ENCODE assay signal across 7 mouse cellular contexts in the genomic region with DNA sequence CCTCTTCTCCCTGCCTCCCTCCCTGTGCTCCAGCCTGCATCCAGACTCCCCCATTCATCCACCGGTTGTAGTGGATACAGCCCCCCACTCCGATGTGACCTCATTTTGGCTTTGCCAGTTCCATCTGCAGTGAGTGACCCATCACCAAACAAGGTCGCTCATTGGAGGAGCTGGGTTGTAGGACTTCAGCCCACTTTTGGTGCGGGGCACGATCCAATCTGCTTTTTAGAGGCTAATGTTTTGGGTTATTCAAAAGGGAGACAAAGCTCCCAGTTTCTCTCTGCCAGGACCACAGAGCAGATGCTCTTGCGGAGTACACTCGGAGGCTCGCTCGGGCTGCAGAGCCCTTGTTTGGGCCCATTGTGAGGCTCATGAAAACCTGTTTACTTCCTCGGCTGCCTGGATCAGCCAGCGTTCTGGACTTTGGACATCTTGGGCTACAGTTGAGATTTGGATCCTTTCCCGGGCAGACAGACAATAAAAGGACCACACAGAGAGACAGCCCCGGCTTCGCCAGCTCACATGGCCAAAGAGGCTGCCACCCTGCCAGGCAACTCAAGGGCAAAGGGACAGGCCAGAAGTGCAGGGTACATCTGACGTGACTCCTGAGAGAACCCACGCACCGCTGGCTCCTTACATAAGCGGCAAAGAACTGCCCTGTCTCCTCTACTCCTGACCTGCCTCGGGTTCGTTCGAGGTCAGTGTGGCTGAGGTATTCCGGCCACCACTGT.
A peak's percentile ranks its signal among the peaks of the same experiment; 100 is the strongest.
DNase-seq lines count a peak whose midpoint lies in the region; ATAC-seq and TF ChIP-seq lines count a peak whose summit lies in the region.

No protein-coding gene starts in this region.

- H3K79me2 ChIP-seq in heart, adult 2 months (replicated peaks; ENCODE audit: control insufficient read depth, insufficient read depth, low read length) = no peaks in the 10 kb centered on the region

- H3K4me3 ChIP-seq in heart, adult 2 months = no peak overlapping the region
- H3K4me3 ChIP-seq in midbrain, embryonic 12.5 days = no peak overlapping the region
- no peak overlapping the region for H3K4me3 ChIP-seq in stomach, embryonic 15.5 days (replicated peaks)

- H3K9me3 ChIP-seq in midbrain, embryonic 12.5 days = no peaks in the 10 kb centered on the region
- no peaks in the 10 kb centered on the region for H3K9me3 ChIP-seq in stomach, embryonic 15.5 days

- H3K27me3 ChIP-seq in heart, adult 2 months (ENCODE audit: control insufficient read depth, insufficient read depth, low read length) = no peaks in the 10 kb centered on the region; the same call in 1 of the 2 replicates
- H3K27me3 ChIP-seq in midbrain, embryonic 12.5 days = peaks cover 62% of the 10 kb centered on the region
- H3K27me3 ChIP-seq in stomach, embryonic 15.5 days (replicated peaks) = no peaks in the 10 kb centered on the region

- H3K4me1 ChIP-seq in heart, adult 2 months (ENCODE audit: control insufficient read depth, insufficient read depth, low read length) = peaks cover 2% of the 10 kb centered on the region
- H3K4me1 ChIP-seq in midbrain, embryonic 12.5 days = peaks cover 34% of the 10 kb centered on the region
- H3K4me1 ChIP-seq in stomach, embryonic 15.5 days = 0 out of 2 replicates have a peak, but pooled peaks cover 4% of the 10 kb centered on the region

- intact Hi-C loops in heart, adult 2 months (cut with DNase I) = no loop called here

- TF ChIP-seq EP300 in heart, adult 2 months (IDR thresholded peaks at IDR 0.05; ENCODE audit: insufficient read depth, low read depth, low read length) = peak; percentile 66; the same call in 1 of the 2 replicates

- DNase-seq in cerebellum, postnatal 14 days = peak; percentile 78 to 81
- DNase-seq in heart, adult 2 months = peak; percentile 39 to 54
- peak; percentile 77 for DNase-seq in kidney, postnatal 10 days
- DNase-seq in thymus, postnatal 25 days = no peak

- TF ChIP-seq CTCF in heart, adult 2 months (IDR thresholded peaks at IDR 0.05) = no peak

- no peak overlapping the region for H3K4me2 ChIP-seq in midbrain, embryonic 12.5 days (replicated peaks)
- no peak overlapping the region for H3K4me2 ChIP-seq in stomach, embryonic 15.5 days

- ATAC-seq in cerebellum, adult (ENCODE audit: insufficient number of reproducible peaks, low FRiP score, low TSS enrichment) = peak; percentile 54
- peak; percentile 45 for ATAC-seq in midbrain, embryonic 12.5 days (ENCODE audit: low FRiP score, low read depth)
- ATAC-seq in stomach, embryonic 15.5 days (ENCODE audit: insufficient read depth, low FRiP score, low read depth) = no peak; the same call in 1 of the 2 replicates

- no peak for TF ChIP-seq POLR2A in heart, adult 2 months (IDR thresholded peaks at IDR 0.05; ENCODE audit: insufficient read depth, low read depth, low read length)

- no peak overlapping the region for H3K27ac ChIP-seq in heart, adult 2 months
- peak overlapping the region; percentile 44 for H3K27ac ChIP-seq in midbrain, embryonic 12.5 days (replicated peaks)
- H3K27ac ChIP-seq in stomach, embryonic 15.5 days = peak overlapping the region; percentile 6; the same call in 1 of the 2 replicates

- H3K36me3 ChIP-seq in heart, adult 2 months (ENCODE audit: control insufficient read depth, insufficient read depth, low read length) = no peaks in the 10 kb centered on the region
- no peaks in the 10 kb centered on the region for H3K36me3 ChIP-seq in midbrain, embryonic 12.5 days
- no peaks in the 10 kb centered on the region for H3K36me3 ChIP-seq in stomach, embryonic 15.5 days

- WGBS in heart, adult 2 months = 64% methylated on average over 22 of the region's 22 CpGs
- 60% methylated on average over 22 of the region's 22 CpGs for WGBS in midbrain, embryonic 12.5 days
- WGBS in stomach, embryonic 15.5 days = 66% methylated on average over 22 of the region's 22 CpGs

- H3K9ac ChIP-seq in heart, adult 2 months (ENCODE audit: low read depth, low read length) = no peak overlapping the region
- H3K9ac ChIP-seq in midbrain, embryonic 12.5 days (replicated peaks) = no peak overlapping the region
- no peak overlapping the region for H3K9ac ChIP-seq in stomach, embryonic 15.5 days
